Mouse (Mus musculus): ENCODE results near the gene Gm11116. TPM values are rescaled to one million over a fixed set of nuclear protein-coding genes. Genes with fewer than 3 reads are reported as not detected.
"Not testable (repeated sequence)": the region's sequence is repeated elsewhere in the genome, so short reads cannot be mapped to it uniquely, and the experiment has no call there.

Gene Gm11116
- not detected in 2 replicates for polyA plus RNA-seq (2014; fragmentation: Nextera tagmentation; extraction: Ambion mirVana)

DNA sequence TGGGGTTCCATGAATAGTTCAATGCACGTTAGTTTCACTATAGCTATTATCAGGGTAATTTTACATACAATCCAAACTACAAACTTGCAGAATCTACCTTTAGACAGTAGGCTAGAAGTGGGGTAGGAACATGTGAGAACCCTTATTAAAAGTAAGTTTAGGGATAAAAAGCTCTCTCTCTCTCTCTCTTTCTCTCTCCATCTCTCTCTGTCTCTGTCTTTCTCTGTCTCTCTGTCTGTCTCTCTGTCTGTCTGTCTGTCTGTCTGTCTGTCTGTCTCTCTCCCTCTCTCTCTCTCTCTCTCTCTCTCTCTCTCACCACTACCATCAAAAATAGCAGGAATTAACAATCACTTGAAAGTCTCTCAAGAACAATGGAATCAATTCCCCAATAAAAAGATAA lies at the start of gene Gm11116:
Gm11116 (minus strand) TSS at position 101 of the 400 bp plus-strand sequence.
- ATAC-seq (ENCODE audit: low FRiP score, low TSS enrichment): no peak
- H3K9ac ChIP-seq (replicated peaks; ENCODE audit: low read length): no peak within 1 kb of the TSS
- no peaks in the 10 kb centered on the region for H3K9me3 ChIP-seq (ENCODE audit: control insufficient read depth, low read length)
- DNase-seq: no peak
- H3K4me2 ChIP-seq (ENCODE audit: low read length): no peak within 1 kb of the TSS
- no peak within 1 kb of the TSS for H3K27ac ChIP-seq (replicated peaks; ENCODE audit: low read depth, low read length)
- WGBS: 74% methylated on average over 1 of the region's 1 CpGs
- H3K4me3 ChIP-seq (replicated peaks; ENCODE audit: low read depth, low read length): no peak within 1 kb of the TSS
- H3K36me3 ChIP-seq (ENCODE audit: control insufficient read depth, insufficient read depth, low read length): no peaks in the 10 kb centered on the region
- H3K4me1 ChIP-seq (ENCODE audit: control insufficient read depth, insufficient read depth, low read length): no peaks in the 10 kb centered on the region
- no peaks in the 10 kb centered on the region for H3K27me3 ChIP-seq (ENCODE audit: control insufficient read depth, insufficient read depth, low read length)

DNA sequence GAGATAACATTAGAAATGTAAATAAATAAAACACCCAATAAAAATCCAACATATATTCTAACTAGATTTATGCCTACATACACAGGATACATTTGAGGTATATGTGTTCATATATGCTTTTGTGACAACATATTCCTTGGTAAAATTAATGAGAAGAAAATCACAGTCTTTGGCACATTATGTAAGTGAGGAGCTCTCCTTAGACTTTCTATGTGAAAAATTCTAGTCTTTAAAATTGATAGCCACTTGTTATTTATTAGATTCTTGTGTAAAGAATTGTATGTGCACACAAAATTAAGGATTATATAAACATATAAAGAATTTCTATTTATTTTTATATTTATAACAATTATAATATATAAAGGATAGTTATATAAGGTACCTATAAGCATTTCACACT lies 42.7 kb upstream of the Gm11116 start, which contains the start of gene Gm11115:
Gm11115 (minus strand) TSS at position 101 of the 400 bp plus-strand sequence.
- H3K27ac ChIP-seq (replicated peaks; ENCODE audit: low read depth, low read length): no peak within 1 kb of the TSS
- H3K4me1 ChIP-seq (ENCODE audit: control insufficient read depth, insufficient read depth, low read length): no peaks in the 10 kb centered on the region
- H3K36me3 ChIP-seq (ENCODE audit: control insufficient read depth, insufficient read depth, low read length): no peaks in the 10 kb centered on the region
- no peaks in the 10 kb centered on the region for H3K9me3 ChIP-seq (ENCODE audit: control insufficient read depth, low read length)
- no peak within 1 kb of the TSS for H3K4me3 ChIP-seq (replicated peaks; ENCODE audit: low read depth, low read length)
- H3K27me3 ChIP-seq (ENCODE audit: control insufficient read depth, insufficient read depth, low read length): no peaks in the 10 kb centered on the region
- no peak for ATAC-seq (ENCODE audit: low FRiP score, low TSS enrichment)
- H3K4me2 ChIP-seq (ENCODE audit: low read length): no peak within 1 kb of the TSS
- no peak within 1 kb of the TSS for H3K9ac ChIP-seq (replicated peaks; ENCODE audit: low read length)
- no peak for DNase-seq

DNA sequence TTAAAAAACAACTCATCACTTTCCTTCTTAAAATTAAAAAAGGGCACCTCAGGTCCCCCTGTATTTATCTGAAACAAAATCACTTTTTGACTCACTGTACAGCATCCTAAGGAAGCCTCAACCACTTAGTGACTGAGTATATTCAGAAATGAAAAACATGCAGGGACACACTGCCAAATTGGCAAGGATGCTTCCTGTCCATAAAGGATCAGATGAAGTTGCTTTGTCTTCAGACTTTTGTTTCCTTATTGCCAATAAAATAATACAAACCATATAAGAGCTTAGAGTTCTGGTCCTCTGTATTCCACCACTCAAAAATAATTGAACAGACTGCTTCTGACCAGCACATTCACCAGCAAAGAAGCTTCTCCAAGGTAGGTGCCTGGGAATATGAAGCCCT lies 25.1 kb downstream of the Gm11116 start, which contains the start of gene Smr2:
Smr2 (plus strand) TSS at position 301 of the 400 bp plus-strand sequence.
- H3K4me2 ChIP-seq (ENCODE audit: low read length); H3K36me3 ChIP-seq (ENCODE audit: control insufficient read depth, insufficient read depth, low read length); H3K27me3 ChIP-seq (ENCODE audit: control insufficient read depth, insufficient read depth, low read length); H3K4me3 ChIP-seq (replicated peaks; ENCODE audit: low read depth, low read length); H3K9me3 ChIP-seq (ENCODE audit: control insufficient read depth, low read length); DNase-seq; ATAC-seq (ENCODE audit: low FRiP score, low TSS enrichment); H3K27ac ChIP-seq (replicated peaks; ENCODE audit: low read depth, low read length); H3K9ac ChIP-seq (replicated peaks; ENCODE audit: low read length); H3K4me1 ChIP-seq (ENCODE audit: control insufficient read depth, insufficient read depth, low read length): not testable (repeated sequence)

Other genes starting within 250 kb of the Gm11116 start
- not detected in 2 replicates for gene Odam, start 226.5 kb downstream of the Gm11116 start, polyA plus RNA-seq (2014; fragmentation: Nextera tagmentation; extraction: Ambion mirVana)
- not detected in 2 replicates for gene Csn3, start 186.0 kb downstream of the Gm11116 start, polyA plus RNA-seq (2014; fragmentation: Nextera tagmentation; extraction: Ambion mirVana)
- not detected in 2 replicates for gene 2310003L06Rik, start 142.1 kb downstream of the Gm11116 start, polyA plus RNA-seq (2014; fragmentation: Nextera tagmentation; extraction: Ambion mirVana)
- gene Gm28434, start 142.0 kb downstream of the Gm11116 start, polyA plus RNA-seq (2014; fragmentation: Nextera tagmentation; extraction: Ambion mirVana): not detected in 2 replicates
- gene Cabs1, start 132.1 kb downstream of the Gm11116 start, polyA plus RNA-seq (2014; fragmentation: Nextera tagmentation; extraction: Ambion mirVana): not detected in 2 replicates
- not detected in 2 replicates for gene Smr3a, start 109.0 kb downstream of the Gm11116 start, polyA plus RNA-seq (2014; fragmentation: Nextera tagmentation; extraction: Ambion mirVana)
- gene Smr2, start 25.0 kb downstream of the Gm11116 start, polyA plus RNA-seq (2014; fragmentation: Nextera tagmentation; extraction: Ambion mirVana): not detected in 2 replicates
- not detected in 2 replicates for gene Gm11115, start 42.6 kb upstream of the Gm11116 start, polyA plus RNA-seq (2014; fragmentation: Nextera tagmentation; extraction: Ambion mirVana)
- not detected in 2 replicates for gene Gm7714, start 157.4 kb upstream of the Gm11116 start, polyA plus RNA-seq (2014; fragmentation: Nextera tagmentation; extraction: Ambion mirVana)
- gene Prol1, start 205.8 kb upstream of the Gm11116 start, polyA plus RNA-seq (2014; fragmentation: Nextera tagmentation; extraction: Ambion mirVana): not detected in 2 replicates

All from midbrain, embryonic 14.5 days (tissue).